Mouse (Mus musculus) CH12.LX (cell line): ENCODE measurements around the gene Gm10130. TPM values are rescaled to one million over a fixed set of nuclear protein-coding genes. Genes with fewer than 3 reads are reported as not detected.
"Not testable (repeated sequence)": the region's sequence is repeated elsewhere in the genome, so short reads cannot be mapped to it uniquely, and the experiment has no call there.

Source experiments
- DNase-seq: peaks from one replicate; pipeline ENCODE4 v3.0.0-alpha.2; 2013; ENCODE audit errors: extremely low read depth
- H3K27ac ChIP-seq: 2 replicates; pipeline ENCODE4 v1.5.1; 2012; ENCODE audit warnings: low read depth, mild to moderate bottlenecking, control low read depth, moderate library complexity; ENCODE audit not compliant: insufficient read depth
- H3K27me3 ChIP-seq: replicated peaks from 2 replicates; pipeline ENCODE3; 2012; ENCODE audit warnings: inconsistent platforms
- H3K36me3 ChIP-seq, 2 experiments: replicated peaks in 1 of 2; 2 replicates each; pipeline versions ENCODE3 to v1.6.1; 2012; ENCODE audit warnings: inconsistent platforms in 1 of 2, low read length in 1 of 2, mild to moderate bottlenecking in 1 of 2, mixed read lengths in 1 of 2, moderate library complexity in 1 of 2; ENCODE audit not compliant: control insufficient read depth in 1 of 2, insufficient read depth in 1 of 2
- H3K4me1 ChIP-seq, 2 experiments: 2 replicates each; pipeline ENCODE4 v1.6.1; 2012; ENCODE audit warnings: inconsistent platforms in 1 of 2, moderate library complexity in 1 of 2; ENCODE audit not compliant: insufficient read depth in 2 of 2, control insufficient read depth in 1 of 2
- H3K4me2 ChIP-seq: 2 replicates; pipeline ENCODE4 v1.6.1; 2012; ENCODE audit warnings: low read depth, mild to moderate bottlenecking, control low read depth; ENCODE audit not compliant: poor library complexity, insufficient read depth, severe bottlenecking
- H3K4me3 ChIP-seq, 3 experiments: fragments of 150-350 bp in 1 of 3; sonication (generic) in 1 of 3; replicated peaks in 1 of 3; 2 replicates each; pipeline versions ENCODE3 to v1.5.1; 2011 to 2012; ENCODE audit warnings: low read depth in 2 of 3, low read length in 2 of 3, mild to moderate bottlenecking in 2 of 3, moderate library complexity in 2 of 3, control low read depth in 1 of 3, improper control_type of control experiment in 1 of 3, inconsistent platforms in 1 of 3, mixed read lengths in 1 of 3; ENCODE audit not compliant: poor library complexity in 1 of 3
- H3K79me2 ChIP-seq: replicated peaks from 2 replicates; pipeline ENCODE4 v1.6.1; 2012; ENCODE audit warnings: mild to moderate bottlenecking, moderate library complexity; ENCODE audit not compliant: control insufficient read depth, poor library complexity, insufficient read depth, severe bottlenecking; ENCODE audit errors: extremely low read depth
- H3K9ac ChIP-seq: 2 replicates; pipeline ENCODE4 v1.6.1; 2012; ENCODE audit warnings: low read depth, mild to moderate bottlenecking, control low read depth, moderate library complexity; ENCODE audit not compliant: insufficient read depth
- H3K9me3 ChIP-seq: replicated peaks from 2 replicates; pipeline ENCODE3; 2012; ENCODE audit warnings: low read length, inconsistent platforms, mixed read lengths
- BHLHE40 ChIP-seq: IDR thresholded peaks from 2 replicates; pipeline ENCODE4 v1.6.1; 2011; ENCODE audit warnings: mild to moderate bottlenecking, low read depth, low read length, improper control_type of control experiment
- CHD2 ChIP-seq: IDR thresholded peaks from 2 replicates; pipeline ENCODE4 v1.6.1; 2011; ENCODE audit warnings: low read length, improper control_type of control experiment
- CTCF ChIP-seq, 2 experiments: IDR thresholded peaks in 1 of 2; conservative IDR thresholded peaks in 1 of 2; 2 replicates each; pipeline ENCODE4 v1.5.1; 2011 to 2012; ENCODE audit warnings: low read depth in 2 of 2, low read length in 2 of 2, improper control_type of control experiment in 1 of 2, inconsistent platforms in 1 of 2, mild to moderate bottlenecking in 1 of 2, moderate library complexity in 1 of 2
- ELF1 ChIP-seq: IDR thresholded peaks from 2 replicates; pipeline ENCODE4 v1.6.1; 2014; ENCODE audit warnings: low read depth, mild to moderate bottlenecking, inconsistent platforms, low read length, improper control_type of control experiment
- HCFC1 ChIP-seq: IDR thresholded peaks from 2 replicates; pipeline ENCODE4 v1.6.1; 2012; ENCODE audit warnings: low read depth, mild to moderate bottlenecking, inconsistent platforms, low read length, improper control_type of control experiment
- JUN ChIP-seq: IDR thresholded peaks from 2 replicates; pipeline ENCODE4 v1.6.1; 2011; ENCODE audit warnings: low read depth, mild to moderate bottlenecking, low read length, improper control_type of control experiment, moderate library complexity; ENCODE audit not compliant: insufficient read depth
- KAT2A ChIP-seq: IDR thresholded peaks from 2 replicates; pipeline ENCODE4 v1.6.1; 2012; ENCODE audit warnings: low read length, improper control_type of control experiment, inconsistent platforms; ENCODE audit not compliant: insufficient replicate concordance
- MAX ChIP-seq: IDR thresholded peaks from 2 replicates; pipeline ENCODE4 v1.6.1; 2011; ENCODE audit warnings: low read length, improper control_type of control experiment
- MXI1 ChIP-seq: IDR thresholded peaks from 2 replicates; pipeline ENCODE4 v1.6.1; 2011; ENCODE audit warnings: mild to moderate bottlenecking, low read depth, low read length, improper control_type of control experiment
- MYC ChIP-seq: IDR thresholded peaks from 2 replicates; pipeline ENCODE4 v1.6.1; 2011; ENCODE audit warnings: low read depth, mild to moderate bottlenecking, improper control_type of control experiment, low read length
- NELFE ChIP-seq: IDR thresholded peaks from 2 replicates; pipeline ENCODE4 v1.6.1; 2011; ENCODE audit warnings: low read depth, low read length, improper control_type of control experiment
- NRF1 ChIP-seq: IDR thresholded peaks from 2 replicates; pipeline ENCODE4 v1.6.1; 2014; ENCODE audit warnings: low read depth, mild to moderate bottlenecking, inconsistent platforms, low read length, improper control_type of control experiment, moderate library complexity
- PAX5 ChIP-seq: IDR thresholded peaks from 2 replicates; pipeline ENCODE4 v1.6.1; 2012; ENCODE audit warnings: low read length, inconsistent platforms, mixed read lengths
- POLR2A ChIP-seq: IDR thresholded peaks from 2 replicates; pipeline ENCODE4 v1.6.1; 2011; ENCODE audit warnings: low read depth, mild to moderate bottlenecking, improper control_type of control experiment, low read length
- POLR2AphosphoS2 ChIP-seq: IDR thresholded peaks from 2 replicates; pipeline ENCODE4 v1.6.1; 2011; ENCODE audit warnings: low read depth, low read length, improper control_type of control experiment
- RCOR1 ChIP-seq: conservative IDR thresholded peaks from 2 replicates; pipeline ENCODE4 v1.6.1; 2012; ENCODE audit warnings: low read depth, mild to moderate bottlenecking, inconsistent platforms, low read length, improper control_type of control experiment
- SIN3A ChIP-seq: IDR thresholded peaks from 2 replicates; pipeline ENCODE4 v1.6.1; 2012; ENCODE audit warnings: low read length, improper control_type of control experiment, inconsistent platforms
- TBP ChIP-seq: conservative IDR thresholded peaks from 2 replicates; pipeline ENCODE4 v1.6.1; 2011; ENCODE audit warnings: low read depth, low read length, improper control_type of control experiment
- TCF12 ChIP-seq: IDR thresholded peaks from 2 replicates; pipeline ENCODE4 v1.6.1; 2014; ENCODE audit warnings: low read depth, mild to moderate bottlenecking, inconsistent platforms, low read length, improper control_type of control experiment
- dilution Hi-C: fragments of 300-500 bp; cut with MboI; formaldehyde crosslinking; loops from 2 replicates; pipeline ENCODE4 v1.14.3; 2020; ENCODE audit warnings: low sequenced_read_pairs; ENCODE audit not compliant: extremely low pct_unique_long_range_greater_than_20kb, extremely low pct_ligation_motif_present
- in situ Hi-C: fragments of 300-500 bp; cut with MboI; formaldehyde crosslinking; loops from 3 replicates; pipeline ENCODE4 v1.14.3; 2019; ENCODE audit warnings: low sequenced_read_pairs, low pct_ligation_motif_present, low pct_unique_long_range_greater_than_20kb, mixed read lengths
- polyA plus RNA-seq: library from polyadenylated mRNA; unstranded; fragments of >175 nt; gene quantifications from 2 replicates; pipeline ENCODE4 v1.2.1, GENCODE M21; 2012; ENCODE audit warnings: low read depth; ENCODE audit not compliant: insufficient read length
- total RNA-seq, 2 experiments: library from RNA; depleted of rRNA; stranded (reverse); fragments of 300-350 nt in 1 of 2; fragments of >200 nt in 1 of 2; gene quantifications; 2 replicates each; pipeline ENCODE4 v1.2.3; 2012 to 2014

Gm10130 gene
- total and polyA plus RNA-seq, 3 experiments: 1.8 to 9.8 TPM; not detected in 1

GRCm38 (mm10) chr2:150299096-150299495 is 24.4 kb upstream of the Gm10130 start:
- H3K9me3 ChIP-seq: no peaks in the 10 kb centered on the region
- dilution Hi-C loops: no loop called here
- in situ Hi-C loops: no loop called here
- H3K27me3 ChIP-seq: no peaks in the 10 kb centered on the region
- no peak overlapping the region for H3K27ac ChIP-seq
- TF ChIP-seq CTCF (conservative IDR thresholded peaks at IDR 0.05 in 1 of 2, IDR thresholded peaks at IDR 0.05 in 1 of 2; ENCODE audit: low read depth in 2 of 2, low read length in 2 of 2): no peak
- no peak for TF ChIP-seq POLR2A
- TF ChIP-seq SIN3A: no peak
- no peak for TF ChIP-seq PAX5
- TF ChIP-seq RCOR1: no peak
- no peak for TF ChIP-seq JUN
- H3K79me2 ChIP-seq: no peaks in the 10 kb centered on the region
- no peak overlapping the region for H3K4me3 ChIP-seq
- no peaks in the 10 kb centered on the region for H3K36me3 ChIP-seq
- no peaks in the 10 kb centered on the region for H3K4me1 ChIP-seq
- no peak for DNase-seq
- no peak overlapping the region for H3K4me2 ChIP-seq
- H3K9ac ChIP-seq: no peak overlapping the region

- no peak overlapping the region for H3K4me3 ChIP-seq
- TF ChIP-seq BHLHE40 (0 out of 2 replicates have a peak, but pooled peaks have one; percentile 14), NELFE (no peak)
- in situ Hi-C loops: no loop called here
- no peaks in the 10 kb centered on the region for H3K9me3 ChIP-seq
- H3K79me2 ChIP-seq: peaks cover 6% of the 10 kb centered on the region
- H3K4me2 ChIP-seq: no peak overlapping the region
- peaks cover 0 to 20% of the 10 kb centered on the region in 2 experiments; a peak in 2 of 4 replicates for H3K4me1 ChIP-seq
- H3K9ac ChIP-seq: no peak overlapping the region
- H3K27me3 ChIP-seq: no peaks in the 10 kb centered on the region
- no peak overlapping the region for H3K27ac ChIP-seq
- peak; percentile 27 for DNase-seq
- no peaks in the 10 kb centered on the region for H3K36me3 ChIP-seq
- dilution Hi-C loops: no loop called here
Measured at GRCm38 (mm10) chr2:150307183-150307773, 16.2 kb upstream of the Gm10130 start.

DNA sequence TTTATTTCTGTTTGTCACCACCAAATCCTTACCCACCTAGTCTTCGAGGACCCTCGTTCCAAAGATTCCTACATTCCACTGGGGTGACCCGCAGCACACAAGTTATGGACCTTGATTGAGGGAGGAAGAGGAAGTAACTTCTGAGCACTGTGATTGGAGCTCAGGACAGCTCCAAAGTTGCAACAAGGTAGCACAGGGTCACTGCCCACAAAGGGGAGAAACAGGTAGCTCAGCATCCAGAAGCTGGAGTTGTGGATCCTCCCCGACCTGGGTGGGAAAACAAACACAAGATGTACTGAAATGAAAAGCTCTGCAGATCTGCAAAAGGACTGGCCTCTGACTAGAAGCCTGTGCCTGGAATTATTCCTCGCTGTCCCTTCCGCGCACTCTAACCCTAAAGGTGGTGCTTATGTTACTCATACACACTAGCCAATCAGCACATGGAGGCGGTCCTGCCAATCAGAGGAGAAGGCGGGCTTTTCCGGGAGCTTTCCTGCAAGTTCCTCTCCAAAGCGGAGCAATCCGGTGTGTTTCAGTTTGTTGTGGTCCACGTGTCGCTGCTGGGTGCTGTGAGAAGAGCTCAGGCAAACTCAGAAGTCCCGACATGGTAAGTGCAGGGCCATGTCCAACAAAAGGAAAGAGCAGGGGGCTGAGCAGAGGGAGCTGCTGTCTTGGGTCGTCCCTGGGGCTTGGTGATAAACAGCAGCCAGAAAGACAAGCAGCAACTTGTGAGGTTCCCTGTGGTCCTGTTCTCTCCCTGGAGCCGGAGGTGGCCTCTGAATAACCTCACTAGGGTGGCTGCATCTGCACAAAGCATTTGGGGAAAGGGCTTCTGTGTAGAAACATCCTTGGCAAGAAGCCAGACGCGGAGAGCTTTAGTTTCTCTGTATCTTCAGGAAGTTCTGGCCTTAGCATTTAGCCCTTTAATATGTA is 12.3 kb upstream of the Gm10130 start:
- Histone ChIP-seq H3K4me3 (peak overlapping the region; percentile 59 to 96 (median 67)), H3K9ac (peak overlapping the region; percentile 75), H3K4me2 (peak overlapping the region; percentile 77; the same call in 1 of the 2 replicates), H3K4me1 (peaks cover 0 to 33% of the 10 kb centered on the region in 2 experiments; a peak in 2 of 4 replicates), H3K36me3 (peaks cover 6 to 18% of the 10 kb centered on the region in 2 experiments), H3K79me2 (peaks cover 29% of the 10 kb centered on the region)
- in situ Hi-C loops, H3K27ac ChIP-seq, H3K27me3 ChIP-seq, dilution Hi-C loops, H3K9me3 ChIP-seq: not testable (repeated sequence)
- TF ChIP-seq POLR2AphosphoS2 (0 out of 2 replicates have a peak, but pooled peaks have one; percentile 34), NELFE (peak; percentile 57; the same call in 1 of the 2 replicates), ELF1 (peak; percentile 80), NRF1 (0 out of 2 replicates have a peak, but pooled peaks have one; percentile 9), MXI1 (peak; percentile 96), CHD2 (peak; percentile 47; the same call in 1 of the 2 replicates), HCFC1 (peak; percentile 75), TCF12 (peak; percentile 21; the same call in 1 of the 2 replicates), POLR2A (peak; percentile 65), KAT2A (peak; percentile 72; the same call in 1 of the 2 replicates), MYC (peak; percentile 91), TBP (peak; percentile 71; the same call in 1 of the 2 replicates), SIN3A (peak; percentile 86), MAX (peak; percentile 90)
- peak; percentile 90 for DNase-seq
